Comparison of ENCODE assay signal across 8 mouse cellular contexts in genomic region chr14:120296231-120297006, GRCm38 (mm10). TPM values are rescaled to one million over a fixed set of nuclear protein-coding genes. Genes with fewer than 3 reads are reported as not detected.
A peak's percentile ranks its signal among the peaks of the same experiment; 100 is the strongest.
DNase-seq lines count a peak whose midpoint lies in the region; ATAC-seq and TF ChIP-seq lines count a peak whose summit lies in the region.

No protein-coding gene starts in this region.

- H3K4me2 ChIP-seq in heart, embryonic 15.5 days = peak overlapping the region; percentile 51
- peak overlapping the region; percentile 41; the same call in 1 of the 2 replicates for H3K4me2 ChIP-seq in lung, postnatal 0 days (replicated peaks; ENCODE audit: low read depth, low read length)
- H3K4me2 ChIP-seq in midbrain, embryonic 11.5 days = no peak overlapping the region

- H3K9ac ChIP-seq in heart, embryonic 15.5 days = peak overlapping the region; percentile 48
- no peak overlapping the region; the same call in 1 of the 2 replicates for H3K9ac ChIP-seq in lung, postnatal 0 days (replicated peaks; ENCODE audit: low read depth)
- H3K9ac ChIP-seq in midbrain, embryonic 11.5 days (ENCODE audit: low read length) = no peak overlapping the region

- no peaks in the 10 kb centered on the region for H3K9me3 ChIP-seq in heart, embryonic 15.5 days (replicated peaks)
- no peaks in the 10 kb centered on the region for H3K9me3 ChIP-seq in lung, postnatal 0 days (ENCODE audit: low read length)
- H3K9me3 ChIP-seq in midbrain, embryonic 11.5 days (ENCODE audit: control insufficient read depth, low read length) = no peaks in the 10 kb centered on the region

- DNase-seq in lung, adult 2 months = peak; percentile 23
- DNase-seq in lung, postnatal 36 days = no peak
- peak; percentile 68 for DNase-seq in brain, adult 2 months (ENCODE audit: low read depth, low spot score)
- peak; percentile 44 for DNase-seq in lung, postnatal 0 days (ENCODE audit: low spot score)
- no peak for DNase-seq in layer of hippocampus, adult 11-12 months (ENCODE audit: low spot score)
- no peak for DNase-seq in right cerebral cortex, postnatal 4 days
- no peak for DNase-seq in midbrain, embryonic 11.5 days (ENCODE audit: low spot score, missing footprints)

- ATAC-seq in heart, embryonic 15.5 days (replicated peaks; ENCODE audit: insufficient number of reproducible peaks, insufficient read depth, low FRiP score, low read depth) = no peak
- ATAC-seq in lung, postnatal 0 days = no peak
- ATAC-seq in midbrain, embryonic 11.5 days (ENCODE audit: low FRiP score) = no peak

- TF ChIP-seq EP300 in lung, postnatal 0 days (IDR thresholded peaks at IDR 0.05) = no peak

- no peak for TF ChIP-seq CTCF in lung, adult 2 months (IDR thresholded peaks at IDR 0.05; ENCODE audit: insufficient read depth, low read length)
- no peak for TF ChIP-seq CTCF in lung, postnatal 0 days (IDR thresholded peaks at IDR 0.05)

- peaks cover 65% of the 10 kb centered on the region for H3K4me1 ChIP-seq in lung, adult 2 months (ENCODE audit: control insufficient read depth, insufficient read depth, low read length)
- H3K4me1 ChIP-seq in heart, embryonic 15.5 days (replicated peaks) = peaks cover 92% of the 10 kb centered on the region
- peaks cover 61% of the 10 kb centered on the region for H3K4me1 ChIP-seq in lung, postnatal 0 days (ENCODE audit: insufficient read depth, low read depth, low read length)
- H3K4me1 ChIP-seq in midbrain, embryonic 11.5 days (ENCODE audit: control insufficient read depth, insufficient read depth, low read length) = no peaks in the 10 kb centered on the region

- H3K27me3 ChIP-seq in heart, embryonic 15.5 days = no peaks in the 10 kb centered on the region
- H3K27me3 ChIP-seq in lung, postnatal 0 days (replicated peaks; ENCODE audit: insufficient read depth, low read length) = no peaks in the 10 kb centered on the region
- no peaks in the 10 kb centered on the region for H3K27me3 ChIP-seq in midbrain, embryonic 11.5 days (ENCODE audit: control insufficient read depth, insufficient read depth, low read length)

- 45% methylated on average over 17 of the region's 17 CpGs for WGBS in lung, adult 2 months
- WGBS in heart, embryonic 15.5 days = 40% methylated on average over 17 of the region's 17 CpGs
- 54% methylated on average over 17 of the region's 17 CpGs for WGBS in lung, postnatal 0 days
- 82% methylated on average over 17 of the region's 17 CpGs for WGBS in midbrain, embryonic 11.5 days

- no peaks in the 10 kb centered on the region for H3K36me3 ChIP-seq in heart, embryonic 15.5 days
- H3K36me3 ChIP-seq in lung, postnatal 0 days (ENCODE audit: insufficient read depth, low read length) = no peaks in the 10 kb centered on the region
- no peaks in the 10 kb centered on the region for H3K36me3 ChIP-seq in midbrain, embryonic 11.5 days (ENCODE audit: control insufficient read depth, insufficient read depth, low read length)

- no peak for TF ChIP-seq POLR2A in lung, adult 2 months (IDR thresholded peaks at IDR 0.05; ENCODE audit: borderline replicate concordance, extremely low read depth, low read depth, low read length)

- no peak overlapping the region for H3K4me3 ChIP-seq in lung, adult 2 months (replicated peaks; ENCODE audit: extremely low read depth, low read depth, low read length)
- H3K4me3 ChIP-seq in heart, embryonic 15.5 days = 0 out of 2 replicates have a peak overlapping the region, but pooled peaks have one; percentile 5
- H3K4me3 ChIP-seq in lung, postnatal 0 days (ENCODE audit: low read depth, low read length) = no peak overlapping the region
- H3K4me3 ChIP-seq in midbrain, embryonic 11.5 days (ENCODE audit: low read depth, low read length) = no peak overlapping the region

- H3K27ac ChIP-seq in heart, embryonic 15.5 days = peak overlapping the region; percentile 89
- H3K27ac ChIP-seq in lung, postnatal 0 days (ENCODE audit: low read length) = peak overlapping the region; percentile 73
- no peak overlapping the region for H3K27ac ChIP-seq in midbrain, embryonic 11.5 days (ENCODE audit: low read depth, low read length)

RNA-seq across cellular contexts. Expression of gene Mbnl2, which starts 20.9 kb away (rescaled TPM):
- 121 and 130 TPM in 2 replicates for polyA plus RNA-seq in lung, adult 2 months (2012; rRNA removed)
- polyA plus RNA-seq in heart, embryonic 15.5 days (2015; fragmentation: Nextera tagmentation; extraction: Ambion mirVana) = 122 and 123 TPM in 2 replicates
- polyA plus RNA-seq in lung, postnatal 0 days (2015; fragmentation: Nextera tagmentation; extraction: Ambion mirVana) = 171 and 176 TPM in 2 replicates
- polyA plus RNA-seq in midbrain, embryonic 11.5 days (2014; fragmentation: Nextera tagmentation; extraction: Ambion mirVana) = 36.4 and 40.8 TPM in 2 replicates

Comparison
In these comparisons a context has a peak if more than half of its experiments do, and no peak if none do; other contexts are left out.
1. DNase-seq: peak in lung, adult 2 months (single experiment), brain, adult 2 months (single experiment) and lung, postnatal 0 days (single experiment); none in lung, postnatal 36 days (single experiment), layer of hippocampus, adult 11-12 months (single experiment), right cerebral cortex, postnatal 4 days (single experiment) and midbrain, embryonic 11.5 days (single experiment).